Comparison of ENCODE assay signal across 17 mouse cellular contexts in the genomic region with DNA sequence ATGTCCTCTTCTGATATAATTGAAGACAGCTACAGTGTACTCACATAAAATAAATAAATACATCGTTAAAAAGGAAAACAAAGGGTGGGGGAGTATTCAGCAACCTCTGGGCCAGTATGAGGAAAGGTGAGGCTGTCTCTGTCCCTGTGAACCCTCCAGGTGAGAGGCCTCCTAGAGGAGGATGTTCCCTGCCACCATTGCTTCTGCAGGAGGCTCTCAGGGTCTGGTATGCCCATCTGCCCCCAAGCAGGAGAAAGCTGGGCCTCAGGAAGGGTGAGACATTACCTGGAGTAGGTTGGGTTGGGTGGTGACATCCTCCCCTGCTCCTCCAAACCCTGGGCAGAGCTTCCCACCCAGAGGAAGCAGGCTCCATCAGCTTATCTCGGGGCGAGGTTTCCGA.
"Had no signal": no experiment of that assay in that cellular context is flagged by ENCODE, and none has a peak within 500 bp of the region (broad histone marks: within the 10 kb centered on the region; RNA-seq: fewer than 3 reads in every experiment).

No protein-coding gene starts in this region.

- DNase-seq: kidney, adult 9 months; kidney, postnatal 14 days; kidney, postnatal 4 days; left cerebral cortex, postnatal 4 days; liver, embryonic 13.5 days; right cerebral cortex, adult 18-20 months; right cerebral cortex, postnatal 14 days; right cerebral cortex, postnatal 4 days; thymus, adult 18-20 months; thymus, postnatal 36 days had no signal

- ATAC-seq: midbrain, embryonic 15.5 days had no signal

- H3K27me3 ChIP-seq: liver, embryonic 13.5 days; midbrain, embryonic 12.5 days; midbrain, embryonic 15.5 days; neural tube, embryonic 12.5 days; neural tube, embryonic 15.5 days had no signal

- H3K4me2 ChIP-seq: liver, embryonic 13.5 days; lung, embryonic 14.5 days; midbrain, embryonic 12.5 days; midbrain, embryonic 15.5 days; neural tube, embryonic 12.5 days; neural tube, embryonic 15.5 days had no signal

- H3K9ac ChIP-seq: liver, embryonic 13.5 days; lung, embryonic 14.5 days; midbrain, embryonic 12.5 days; midbrain, embryonic 15.5 days; neural tube, embryonic 12.5 days; neural tube, embryonic 15.5 days had no signal

- H3K9me3 ChIP-seq: liver, embryonic 13.5 days; midbrain, embryonic 12.5 days; midbrain, embryonic 15.5 days; neural tube, embryonic 15.5 days had no signal

- H3K4me3 ChIP-seq: liver, embryonic 13.5 days; midbrain, embryonic 12.5 days; midbrain, embryonic 15.5 days; neural tube, embryonic 12.5 days; neural tube, embryonic 15.5 days had no signal

- H3K36me3 ChIP-seq: liver, embryonic 13.5 days; midbrain, embryonic 12.5 days; midbrain, embryonic 15.5 days; neural tube, embryonic 12.5 days; neural tube, embryonic 15.5 days had no signal

- H3K4me1 ChIP-seq: liver, embryonic 13.5 days; neural tube, embryonic 12.5 days; neural tube, embryonic 15.5 days had no signal

- H3K27ac ChIP-seq: liver, embryonic 13.5 days; macrophage; midbrain, embryonic 12.5 days; midbrain, embryonic 15.5 days; neural tube, embryonic 12.5 days; neural tube, embryonic 15.5 days; stomach, postnatal 0 days had no signal
